Mouse (Mus musculus) fibroblast of lung, adult 2 months (primary cell): Measurements from ENCODE around the gene Zfp758.
"Not testable (repeated sequence)": the region's sequence is repeated elsewhere in the genome, so short reads cannot be mapped to it uniquely, and the experiment has no call there.

Experiments
- DNase-seq: peaks from one replicate; pipeline ENCODE4 v3.0.0-alpha.2; 2011; ENCODE audit warnings: low read depth

The Zfp758 gene

DNA sequence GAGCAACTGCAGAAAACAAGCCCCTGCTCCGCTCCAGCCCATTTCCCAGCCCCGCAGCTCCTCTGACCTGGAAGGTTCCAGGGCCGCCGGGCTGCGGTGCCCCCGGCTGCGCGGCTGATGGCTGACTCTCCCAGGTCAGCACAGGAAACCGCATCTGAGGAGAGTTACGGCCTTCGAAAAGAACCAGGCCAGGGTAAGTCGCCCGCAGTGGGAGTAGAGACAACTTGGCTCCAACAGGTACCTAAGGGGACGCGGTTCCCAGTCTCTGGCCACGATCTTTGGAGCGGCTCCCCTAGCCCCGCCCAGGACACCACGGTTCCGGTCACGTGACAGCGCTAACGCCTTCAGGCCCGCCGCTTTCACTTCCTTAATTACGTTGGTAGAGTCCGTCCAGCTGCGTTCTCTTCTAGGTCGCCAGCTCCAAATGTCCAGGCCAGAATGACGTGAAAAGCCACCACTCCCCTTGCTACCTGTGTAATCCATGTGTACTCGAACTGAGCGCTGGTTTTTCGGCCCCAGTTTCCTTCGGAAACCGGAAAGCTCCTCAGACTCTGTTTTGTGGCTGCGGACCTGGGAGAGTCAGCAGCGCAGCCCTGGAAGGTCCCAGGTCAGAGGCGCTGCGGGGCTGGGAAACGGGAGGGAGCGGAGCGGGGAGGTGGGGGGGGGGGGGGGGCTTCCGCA is at the start of gene Zfp758, which contains the start of gene Zfp944:
Gene Zfp758 (plus strand): TSS at position 353 of the 681 bp plus-strand sequence.
Gene Zfp944 (minus strand): TSS at position 300 of the 681 bp plus-strand sequence.
- DNase-seq: peak; percentile 24

DNA sequence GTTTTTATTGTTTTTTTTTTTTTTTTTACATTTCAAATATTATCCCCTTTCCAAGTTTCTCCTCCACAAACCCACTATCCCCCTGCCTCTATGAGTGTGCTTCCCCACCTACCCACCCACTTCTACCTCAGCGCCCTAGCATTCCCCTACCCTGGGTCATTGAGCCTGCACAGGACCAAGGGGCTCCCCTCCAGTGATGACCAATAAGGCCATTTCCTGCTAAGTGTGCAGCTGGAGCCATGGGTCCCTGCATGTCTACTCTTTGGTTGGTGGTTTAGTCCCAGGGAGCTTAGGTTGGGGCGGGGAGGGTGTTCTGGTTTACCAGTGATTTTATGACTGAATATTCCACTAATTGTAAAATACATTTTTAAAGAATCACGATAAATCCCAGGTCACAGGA is 47.0 kb upstream of the Zfp758 start:
- not testable (repeated sequence) for DNase-seq

DNA sequence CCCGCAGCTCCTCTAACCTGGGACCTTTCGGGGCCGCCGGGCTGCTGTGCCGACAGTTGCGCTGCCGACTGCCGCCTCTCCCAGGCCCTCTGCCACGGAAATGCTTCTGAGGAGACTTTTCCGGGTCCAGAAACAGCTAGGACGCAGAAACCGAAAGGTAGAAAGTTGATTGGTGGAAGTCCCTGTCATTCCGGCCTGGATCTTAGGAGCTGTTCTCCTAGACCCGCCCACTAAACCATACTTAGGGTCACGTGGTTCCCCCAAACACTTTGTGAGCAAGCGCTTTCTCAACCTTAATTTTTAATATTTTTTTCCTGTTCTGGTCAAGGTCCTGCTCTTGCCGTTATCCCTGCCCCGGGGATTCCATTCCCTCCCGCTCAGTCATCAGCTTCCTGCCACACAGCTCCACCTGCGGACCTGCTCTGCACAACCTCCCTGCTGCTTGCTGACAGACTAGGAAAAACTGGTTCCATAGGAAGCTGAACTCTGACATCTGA is 46.5 kb upstream of the Zfp758 start, which contains the start of gene CT030661.1:
Gene CT030661.1 (minus strand): TSS at position 108 of the 497 bp plus-strand sequence.
- DNase-seq: peak; percentile 92

DNA sequence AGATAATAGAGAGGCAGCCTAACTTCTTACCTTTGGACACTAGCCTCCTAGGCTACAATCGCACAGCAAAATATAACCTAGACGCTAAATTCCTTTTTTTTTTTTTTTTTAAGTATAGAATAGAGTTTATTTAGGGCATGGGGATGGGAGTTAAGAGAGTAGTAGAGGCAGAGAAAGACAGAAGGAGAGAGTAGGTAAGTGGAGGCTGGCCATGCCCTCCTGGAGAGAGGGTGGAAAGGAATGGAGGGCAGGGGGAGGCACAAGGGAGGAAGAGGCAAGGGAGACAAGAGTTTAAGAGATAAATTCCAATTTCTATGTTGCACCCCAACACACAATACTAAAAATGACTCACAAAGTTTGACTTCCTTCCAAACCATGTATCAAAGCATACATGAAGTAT is 46.0 kb upstream of the Zfp758 start:
- DNase-seq: not testable (repeated sequence)

DNA sequence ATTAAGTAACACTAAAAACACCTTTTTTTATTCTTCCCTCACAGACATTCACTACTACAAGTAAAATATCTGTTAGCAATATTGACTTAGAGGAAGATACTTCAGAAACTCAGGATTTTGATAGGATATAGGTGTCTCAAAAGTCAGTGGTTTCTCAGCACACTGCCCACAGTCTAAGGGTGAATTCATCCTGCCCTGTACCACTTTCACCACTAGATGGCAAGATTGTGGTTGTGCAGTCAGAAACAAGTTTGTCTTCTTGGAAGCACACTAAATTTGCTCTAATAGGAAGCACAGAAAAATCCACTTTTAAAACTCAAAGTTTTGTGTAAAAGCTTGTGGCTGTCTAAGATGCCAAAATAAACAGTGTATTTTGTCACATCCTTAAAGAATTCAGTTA is 8.5 kb upstream of the Zfp758 start:
- peak; percentile 41 for DNase-seq

DNA sequence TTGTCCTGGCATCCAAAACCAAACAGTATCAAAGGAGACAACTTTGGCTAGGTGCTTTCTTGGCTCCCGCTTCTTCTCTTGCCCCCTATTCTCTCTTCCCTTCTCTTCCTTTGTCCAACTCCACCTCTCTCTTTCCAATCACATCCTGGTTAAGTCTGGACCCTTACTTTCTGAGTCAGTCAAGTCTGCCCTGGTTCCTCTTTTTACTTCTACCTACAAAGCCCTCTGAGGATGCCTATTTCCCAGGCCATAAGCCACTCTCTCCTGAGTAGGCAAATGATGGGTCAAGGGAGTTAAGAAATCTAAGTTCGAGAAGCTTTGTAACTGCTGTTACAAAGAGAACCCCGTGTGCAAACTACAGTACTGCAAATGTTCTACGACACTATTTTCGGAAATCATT is 681 bp upstream of the Zfp758 start:
- no peak for DNase-seq

DNA sequence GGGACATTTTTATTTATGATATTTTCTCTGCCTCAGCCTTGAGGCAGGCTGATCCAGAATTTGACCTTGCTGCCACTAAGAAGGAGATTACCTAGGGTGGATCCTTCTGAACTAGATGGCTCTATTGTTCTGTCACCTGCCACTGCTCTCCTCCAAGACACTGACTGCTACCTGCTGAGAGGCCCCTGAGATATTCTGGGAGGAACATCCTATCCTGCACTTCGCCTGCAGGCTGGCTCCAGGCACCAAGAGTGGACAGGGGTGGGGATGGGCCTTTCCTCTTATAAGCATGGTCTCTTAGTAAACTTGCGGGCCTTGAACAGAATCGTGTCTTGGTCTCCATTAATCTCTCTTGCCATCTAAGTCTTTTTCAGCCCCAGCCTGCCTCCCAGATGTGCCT is 2.6 kb downstream of the Zfp758 start:
- no peak for DNase-seq

DNA sequence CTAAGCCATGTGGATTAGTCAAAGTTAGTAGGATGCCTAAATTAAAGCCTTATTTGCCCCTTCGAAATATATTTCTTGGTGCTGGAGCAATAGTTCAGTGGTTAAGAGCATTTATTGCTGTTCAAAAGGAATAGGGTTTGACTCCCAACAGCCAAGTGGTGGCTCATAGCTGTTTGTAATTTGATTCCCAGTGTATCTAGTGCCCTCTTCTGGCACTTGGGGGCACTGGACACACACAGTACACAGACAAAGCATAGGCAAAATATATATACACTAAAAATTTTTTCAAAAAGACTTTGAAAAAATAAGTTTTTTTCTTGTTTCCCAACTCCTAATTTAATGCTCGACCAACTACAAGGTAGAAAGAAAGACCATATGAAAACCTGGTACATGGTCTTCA is 49.5 kb downstream of the Zfp758 start:
- no peak for DNase-seq

DNA sequence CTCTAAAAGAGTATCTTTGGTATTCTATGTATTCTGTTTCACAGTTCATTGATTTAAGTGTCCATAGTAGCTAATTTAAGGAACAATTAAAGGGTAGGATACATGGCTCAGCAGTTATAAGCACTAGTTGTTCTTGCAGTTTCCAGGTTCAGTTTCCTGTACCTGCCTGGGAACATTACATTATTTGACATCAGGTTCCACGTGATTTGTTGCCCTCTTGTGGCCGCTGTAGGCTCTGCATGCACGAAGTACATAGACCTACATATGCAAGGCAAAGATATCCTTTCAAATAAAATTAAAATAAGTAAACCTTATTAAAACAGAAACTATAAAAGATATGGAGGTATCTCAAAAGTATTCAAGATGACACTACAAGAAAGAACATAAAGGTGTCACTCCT is 56.3 kb downstream of the Zfp758 start:
- DNase-seq: peak; percentile 42

DNA sequence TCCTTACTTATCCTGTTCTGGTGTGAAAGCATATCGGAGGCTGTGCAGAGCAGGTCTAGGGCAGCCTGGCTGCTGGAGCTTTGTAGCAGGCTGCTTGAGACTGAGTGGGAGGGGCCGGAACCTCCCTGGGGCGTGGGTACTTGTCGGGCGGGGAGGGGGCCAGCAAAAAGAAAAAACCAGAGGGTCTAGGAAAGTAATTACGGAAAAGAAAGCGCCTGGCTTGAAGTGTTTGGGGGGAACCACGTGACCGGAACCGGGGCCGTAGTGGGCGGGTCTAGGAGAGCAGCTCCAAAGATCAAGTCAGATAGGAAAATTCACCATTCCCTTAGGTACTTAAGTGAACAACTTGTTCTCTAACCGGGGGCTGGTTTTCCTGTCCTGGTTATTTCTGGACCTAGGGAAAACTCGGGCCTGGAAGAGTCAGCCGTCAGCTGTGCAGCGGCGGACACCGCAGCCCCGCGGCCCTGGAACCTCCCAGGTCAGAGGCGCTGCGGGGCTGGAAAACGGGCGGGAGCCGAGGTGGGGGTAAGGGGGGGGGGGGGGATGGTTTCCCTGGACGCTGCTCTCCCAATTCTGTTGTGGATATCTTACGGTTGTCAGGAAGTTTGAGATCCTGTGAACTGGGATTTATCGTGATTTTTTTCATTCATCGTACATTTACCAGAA is 62.8 kb downstream of the Zfp758 start, which contains the start of gene Zfp946:
Gene Zfp946 (plus strand): TSS at position 271 of the 666 bp plus-strand sequence.
- peak; percentile 30 for DNase-seq

DNA sequence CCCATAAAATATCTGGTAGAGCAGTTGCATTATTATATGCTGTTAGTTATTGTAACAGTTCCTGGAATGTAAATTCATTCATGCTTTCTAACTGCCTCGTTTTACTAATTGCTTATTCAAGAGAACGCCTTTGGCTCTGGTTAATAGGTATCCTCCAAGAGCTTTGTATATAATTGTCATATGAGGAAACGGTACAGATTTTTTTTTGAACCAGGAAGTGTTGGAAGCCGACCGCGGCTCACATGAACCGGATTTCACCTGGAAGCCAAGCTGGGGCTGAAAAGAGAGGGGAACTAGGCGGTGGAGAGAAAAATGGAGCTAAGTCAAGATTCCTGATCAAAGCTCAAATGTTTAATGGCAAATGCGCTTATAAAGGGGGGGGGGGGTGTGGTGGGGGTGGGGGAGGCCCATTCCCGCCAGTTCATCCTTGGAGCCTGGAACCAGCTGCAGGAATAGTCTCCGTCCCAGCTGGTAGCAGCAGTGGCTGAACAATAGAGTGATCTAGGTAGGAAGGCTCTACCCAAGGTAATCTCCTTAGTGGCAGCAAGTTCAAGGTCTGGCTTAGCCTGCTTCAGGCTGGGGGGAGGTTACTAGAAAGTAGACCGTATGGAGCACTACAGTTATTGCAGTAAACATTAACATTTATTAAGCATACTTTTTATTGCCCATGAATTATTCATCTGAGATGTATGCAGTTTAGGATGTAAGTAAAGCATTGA is 63.5 kb downstream of the Zfp758 start:
- DNase-seq: no peak
